Mouse (Mus musculus): ENCODE measurements around the gene Pou4f2.

DNA sequence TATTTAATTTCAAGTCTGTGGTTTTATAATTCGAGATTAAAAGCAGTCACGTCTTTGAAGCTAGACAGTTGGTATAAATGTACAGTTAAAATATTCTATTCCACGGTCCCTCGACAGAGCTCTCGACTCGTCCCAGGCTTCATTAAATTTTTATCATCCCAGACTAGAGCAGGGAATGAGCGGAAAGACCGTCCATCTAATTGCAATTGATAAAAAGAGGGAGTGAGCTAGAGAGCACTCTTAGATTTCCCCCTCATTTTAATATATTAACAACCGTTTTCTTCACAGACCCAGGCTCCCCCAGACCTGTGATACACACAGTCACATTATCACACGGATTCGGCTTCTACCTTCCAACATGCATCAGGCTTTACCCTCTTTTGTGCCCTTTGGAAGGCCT is 8.3 kb downstream of the Pou4f2 start:
- TF ChIP-seq CTCF (IDR thresholded peaks at IDR 0.05; ENCODE audit: extremely low read depth, insufficient read depth, low read length) (no peak), POLR2A (IDR thresholded peaks at IDR 0.05; ENCODE audit: extremely low read depth, insufficient read depth, low read length) (no peak)

Data from cortical plate, adult 2 months (tissue).